ENCODE assay signal across 8 mouse cellular contexts in the genomic region with DNA sequence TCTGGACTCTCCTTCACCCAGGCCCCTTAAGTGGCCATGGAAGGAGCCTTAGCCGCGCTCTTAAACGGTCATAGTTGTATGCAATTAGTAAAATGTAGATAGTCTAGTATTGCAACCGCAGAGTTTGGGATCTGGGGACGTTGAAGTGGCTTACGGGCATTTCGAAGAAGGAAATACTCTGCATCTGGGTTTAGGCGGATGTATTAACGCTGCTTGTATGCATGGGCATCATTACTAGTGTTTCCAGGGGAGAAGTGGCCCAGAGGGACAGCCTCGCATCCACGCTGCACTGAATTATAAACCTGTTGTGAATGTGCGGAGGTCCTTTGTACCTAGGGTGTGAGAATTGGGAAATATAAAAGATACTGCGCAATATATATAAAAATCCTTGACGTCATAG. TPM values are rescaled to one million over a fixed set of nuclear protein-coding genes. Genes with fewer than 3 reads are reported as not detected.
DNase-seq lines count a peak whose midpoint lies in the region; ATAC-seq and TF ChIP-seq lines count a peak whose summit lies in the region.

No protein-coding gene starts in this region.

- no peaks in the 10 kb centered on the region for H3K36me3 ChIP-seq in embryonic facial prominence, embryonic 14.5 days (ENCODE audit: control insufficient read depth, insufficient read depth, low read length)
- no peaks in the 10 kb centered on the region for H3K36me3 ChIP-seq in intestine, postnatal 0 days (ENCODE audit: control insufficient read depth, insufficient read depth)
- H3K36me3 ChIP-seq in neural tube, embryonic 13.5 days: no peaks in the 10 kb centered on the region

- no peaks in the 10 kb centered on the region; the same call in 1 of the 2 replicates for H3K27me3 ChIP-seq in embryonic facial prominence, embryonic 14.5 days (replicated peaks; ENCODE audit: control insufficient read depth, insufficient read depth, low read length)
- no peaks in the 10 kb centered on the region for H3K27me3 ChIP-seq in intestine, postnatal 0 days (replicated peaks; ENCODE audit: control insufficient read depth, insufficient read depth, low read length)
- H3K27me3 ChIP-seq in neural tube, embryonic 13.5 days: peaks cover 3% of the 10 kb centered on the region; the same call in 1 of the 2 replicates

- H3K9me3 ChIP-seq in embryonic facial prominence, embryonic 14.5 days (ENCODE audit: control insufficient read depth, low read length): no peaks in the 10 kb centered on the region
- H3K9me3 ChIP-seq in intestine, postnatal 0 days (ENCODE audit: control insufficient read depth): no peaks in the 10 kb centered on the region
- no peaks in the 10 kb centered on the region for H3K9me3 ChIP-seq in neural tube, embryonic 13.5 days

- H3K4me2 ChIP-seq in embryonic facial prominence, embryonic 14.5 days (ENCODE audit: low read depth, low read length): peak overlapping the region; percentile 79
- peak overlapping the region; percentile 78 for H3K4me2 ChIP-seq in intestine, postnatal 0 days (replicated peaks; ENCODE audit: low read depth)
- peak overlapping the region; percentile 58 for H3K4me2 ChIP-seq in neural tube, embryonic 13.5 days

- DNase-seq in lung, adult 2 months: no peak
- DNase-seq in lung, postnatal 10 days: no peak
- DNase-seq in embryonic facial prominence, embryonic 14.5 days (ENCODE audit: low spot score): no peak
- DNase-seq in urinary bladder, postnatal 4 days (ENCODE audit: low spot score in 2 of 2): no peak
- no peak for DNase-seq in retina, postnatal 1 day
- no peak for DNase-seq in gastrocnemius, postnatal 36 days

- intact Hi-C loops in gastrocnemius, postnatal 36 days (cut with DNase I): no loop called here

- peak overlapping the region; percentile 76 for H3K9ac ChIP-seq in embryonic facial prominence, embryonic 14.5 days (ENCODE audit: low read depth, low read length)
- peak overlapping the region; percentile 91 for H3K9ac ChIP-seq in intestine, postnatal 0 days (ENCODE audit: low read depth, low read length)
- peak overlapping the region; percentile 83 for H3K9ac ChIP-seq in neural tube, embryonic 13.5 days

- peaks cover 5% of the 10 kb centered on the region for H3K4me1 ChIP-seq in lung, adult 2 months (ENCODE audit: control insufficient read depth, insufficient read depth, low read length)
- peaks cover 9% of the 10 kb centered on the region for H3K4me1 ChIP-seq in embryonic facial prominence, embryonic 14.5 days (ENCODE audit: control insufficient read depth, insufficient read depth, low read length)
- H3K4me1 ChIP-seq in intestine, postnatal 0 days (replicated peaks; ENCODE audit: control insufficient read depth, insufficient read depth, low read length): no peaks in the 10 kb centered on the region
- H3K4me1 ChIP-seq in neural tube, embryonic 13.5 days (replicated peaks): peaks cover 18% of the 10 kb centered on the region

- TF ChIP-seq CTCF in lung, adult 2 months (IDR thresholded peaks at IDR 0.05; ENCODE audit: insufficient read depth, low read length): no peak
- no peak for TF ChIP-seq CTCF in intestine, postnatal 0 days (IDR thresholded peaks at IDR 0.05; ENCODE audit: low read depth)

- 12% methylated on average over 14 of the region's 14 CpGs for WGBS in lung, adult 2 months
- WGBS in embryonic facial prominence, embryonic 14.5 days: 12% methylated on average over 14 of the region's 14 CpGs
- 14% methylated on average over 14 of the region's 14 CpGs for WGBS in intestine, postnatal 0 days
- 11% methylated on average over 14 of the region's 14 CpGs for WGBS in neural tube, embryonic 13.5 days

- H3K27ac ChIP-seq in embryonic facial prominence, embryonic 14.5 days (replicated peaks; ENCODE audit: low read depth, low read length): peak overlapping the region; percentile 82
- H3K27ac ChIP-seq in intestine, postnatal 0 days (ENCODE audit: low read depth, low read length): peak overlapping the region; percentile 85
- H3K27ac ChIP-seq in neural tube, embryonic 13.5 days (replicated peaks): peak overlapping the region; percentile 92

- TF ChIP-seq POLR2A in lung, adult 2 months (IDR thresholded peaks at IDR 0.05; ENCODE audit: borderline replicate concordance, extremely low read depth, low read depth, low read length): no peak

- H3K4me3 ChIP-seq in lung, adult 2 months (replicated peaks; ENCODE audit: extremely low read depth, low read depth, low read length): peak overlapping the region; percentile 82
- H3K4me3 ChIP-seq in embryonic facial prominence, embryonic 14.5 days (ENCODE audit: low read depth, low read length): peak overlapping the region; percentile 63
- peak overlapping the region; percentile 75 for H3K4me3 ChIP-seq in intestine, postnatal 0 days (ENCODE audit: low read depth, low read length)
- peak overlapping the region; percentile 61 for H3K4me3 ChIP-seq in neural tube, embryonic 13.5 days

- ATAC-seq in embryonic facial prominence, embryonic 14.5 days (ENCODE audit: low read depth): peak; percentile 17; the same call in 1 of the 2 replicates
- ATAC-seq in intestine, postnatal 0 days: peak; percentile 11; the same call in 1 of the 2 replicates
- peak; percentile 21 for ATAC-seq in neural tube, embryonic 13.5 days (ENCODE audit: low read depth)

RNA-seq across cellular contexts. Expression of gene Wnt10a, which starts 25.9 kb away (rescaled TPM):
- 0.08 and 2.6 TPM in 2 replicates for polyA plus RNA-seq in lung, adult 2 months (2012; rRNA removed)
- 6.1 and 6.7 TPM in 2 replicates for polyA plus RNA-seq in embryonic facial prominence, embryonic 14.5 days (2014; fragmentation: Nextera tagmentation; extraction: Ambion mirVana)
- polyA plus RNA-seq in intestine, postnatal 0 days (2015; fragmentation: Nextera tagmentation; extraction: Ambion mirVana): not detected in 2 replicates
- 0.13 and 0.15 TPM in 2 replicates for polyA plus RNA-seq in neural tube, embryonic 13.5 days (2015; fragmentation: Nextera tagmentation; extraction: Ambion mirVana)
- total RNA-seq in gastrocnemius, postnatal 36 days (2021): not detected

RNA-seq across cellular contexts. Expression of gene Cdk5r2, which starts 37.5 kb away (rescaled TPM):
- 0.08 and 0.09 TPM in 2 replicates for polyA plus RNA-seq in lung, adult 2 months (2012; rRNA removed)
- polyA plus RNA-seq in embryonic facial prominence, embryonic 14.5 days (2014; fragmentation: Nextera tagmentation; extraction: Ambion mirVana): 0.60 and 0.79 TPM in 2 replicates
- 0.13 and 0.29 TPM in 2 replicates for polyA plus RNA-seq in intestine, postnatal 0 days (2015; fragmentation: Nextera tagmentation; extraction: Ambion mirVana)
- polyA plus RNA-seq in neural tube, embryonic 13.5 days (2015; fragmentation: Nextera tagmentation; extraction: Ambion mirVana): 7.8 and 9.0 TPM in 2 replicates
- not detected for total RNA-seq in gastrocnemius, postnatal 36 days (2021)

RNA-seq across cellular contexts. Expression of gene Wnt6, which starts 45.5 kb away (rescaled TPM):
- polyA plus RNA-seq in lung, adult 2 months (2012; rRNA removed): 0.55 and 0.65 TPM in 2 replicates
- 16.1 and 23.1 TPM in 2 replicates for polyA plus RNA-seq in embryonic facial prominence, embryonic 14.5 days (2014; fragmentation: Nextera tagmentation; extraction: Ambion mirVana)
- 0.33 and 0.66 TPM in 2 replicates for polyA plus RNA-seq in intestine, postnatal 0 days (2015; fragmentation: Nextera tagmentation; extraction: Ambion mirVana)
- polyA plus RNA-seq in neural tube, embryonic 13.5 days (2015; fragmentation: Nextera tagmentation; extraction: Ambion mirVana): 8.9 and 10.0 TPM in 2 replicates
- under 1 TPM; 0.20 to 0.32 TPM for total RNA-seq in gastrocnemius, postnatal 36 days (2021)
